Mouse (Mus musculus) gastrocnemius, postnatal 4 days (tissue): Measurements from ENCODE around the gene Glis3. TPM values are rescaled to one million over a fixed set of nuclear protein-coding genes. Genes with fewer than 3 reads are reported as not detected.

Experiments used
- DNase-seq, 2 experiments: peaks; one replicate each; pipeline ENCODE4 v3.0.0; 2021 to 2022; ENCODE audit warnings: low spot score in 2 of 2, mixed read lengths in 2 of 2
- total RNA-seq, 2 experiments: library from RNA; stranded (reverse); gene quantifications; 2 replicates each; pipeline ENCODE4 v1.2.3; 2021

Glis3 gene
- total RNA-seq, 2 experiments from 2014 or later, result 3.6 to 4.7 TPM

- DNase-seq, result no peak
These were observed 287.0 kb downstream of the Glis3 start for GRCm38 (mm10) chr19:28392838-28393237.

GRCm38 (mm10) chr19:28390920-28391319, 289.0 kb downstream of the Glis3 start:
- DNase-seq, result no peak

GRCm38 (mm10) chr19:28389146-28389545, 290.7 kb downstream of the Glis3 start:
- no peak for DNase-seq

- DNase-seq, result no peak
These were observed 296.5 kb downstream of the Glis3 start for GRCm38 (mm10) chr19:28383425-28383824.

- DNase-seq, result peak in 1 of 2 experiments; percentile 18
These were observed 297.5 kb downstream of the Glis3 start for GRCm38 (mm10) chr19:28382168-28382911.

GRCm38 (mm10) chr19:28381441-28381840, 298.4 kb downstream of the Glis3 start:
- DNase-seq, result no peak

- peak in 1 of 2 experiments; percentile 29 for DNase-seq
These were observed 299.1 kb downstream of the Glis3 start for GRCm38 (mm10) chr19:28380691-28381262.

GRCm38 (mm10) chr19:28377788-28378295, 302.0 kb downstream of the Glis3 start:
- no peak for DNase-seq

- peak in 1 of 2 experiments; percentile 37 for DNase-seq
These were observed 303.5 kb downstream of the Glis3 start for GRCm38 (mm10) chr19:28376401-28376800.

- no peak for DNase-seq
These were observed 304.1 kb downstream of the Glis3 start for GRCm38 (mm10) chr19:28375746-28376145.

- DNase-seq, result no peak
These were observed 305.4 kb downstream of the Glis3 start for GRCm38 (mm10) chr19:28374524-28374923.

- no peak for DNase-seq
These were observed 311.7 kb downstream of the Glis3 start for GRCm38 (mm10) chr19:28368215-28368614.

- DNase-seq, result no peak
These were observed 312.6 kb downstream of the Glis3 start for GRCm38 (mm10) chr19:28367274-28367673.

- DNase-seq, result no peak
These were observed 313.1 kb downstream of the Glis3 start for GRCm38 (mm10) chr19:28366766-28367165.

- no peak for DNase-seq
These were observed 314.0 kb downstream of the Glis3 start for GRCm38 (mm10) chr19:28365897-28366296.

GRCm38 (mm10) chr19:28360884-28361283, 319.0 kb downstream of the Glis3 start:
- DNase-seq, result no peak

- no peak for DNase-seq
These were observed 322.3 kb downstream of the Glis3 start for GRCm38 (mm10) chr19:28357595-28357994.

- DNase-seq, result no peak
These were observed 328.5 kb downstream of the Glis3 start for GRCm38 (mm10) chr19:28351068-28352066.

- no peak for DNase-seq
These were observed 332.6 kb downstream of the Glis3 start for GRCm38 (mm10) chr19:28347080-28347825.

- no peak for DNase-seq
These were observed 336.2 kb downstream of the Glis3 start for GRCm38 (mm10) chr19:28343640-28344039.

- DNase-seq, result no peak
These were observed 342.3 kb downstream of the Glis3 start for GRCm38 (mm10) chr19:28337574-28337973.
